Mouse (Mus musculus) heart, postnatal 0 days (tissue): ENCODE measurements at regions not wholly inside any gene's neighbourhood (a gene's known extent, or its start where the extent isn't known, plus 50 kb on each side); places are given as distances from the start of the nearest gene placed in this dataset.

Experiments used
- ATAC-seq: fragments of 200-750 bp; cut with Nextera tagmentation; 2 replicates; pipeline ENCODE4 v1.8.0; 2017; ENCODE audit warnings: low read depth, moderate number of reproducible peaks, moderate library complexity; ENCODE audit not compliant: insufficient read depth
- DNase-seq: peaks from one replicate; pipeline ENCODE4 v3.0.0-alpha.2; 2016; ENCODE audit warnings: low spot score
- H3K27ac ChIP-seq: fragments of 300-500 bp; sonication (generic); 2 replicates; pipeline ENCODE4 v1.5.1; 2014; ENCODE audit warnings: low read depth, mild to moderate bottlenecking
- H3K27me3 ChIP-seq: fragments of 300-500 bp; sonication (generic); 2 replicates; pipeline ENCODE4 v1.6.1; 2014; ENCODE audit warnings: low read length, mixed read lengths; ENCODE audit not compliant: control insufficient read depth, insufficient read depth
- H3K36me3 ChIP-seq: fragments of 300-500 bp; sonication (generic); replicated peaks from 2 replicates; pipeline ENCODE4 v1.6.1; 2014; ENCODE audit warnings: low read length, mixed read lengths; ENCODE audit not compliant: control insufficient read depth, insufficient read depth
- H3K4me1 ChIP-seq: fragments of 300-500 bp; sonication (generic); 2 replicates; pipeline ENCODE4 v1.6.1; 2014; ENCODE audit warnings: antibody characterized with exemption; ENCODE audit not compliant: control insufficient read depth, insufficient read depth
- H3K4me2 ChIP-seq: fragments of 300-500 bp; sonication (generic); 2 replicates; pipeline ENCODE4 v1.6.1; 2014; ENCODE audit warnings: low read depth, mild to moderate bottlenecking, low read length, moderate library complexity
- H3K4me3 ChIP-seq: fragments of 300-500 bp; sonication (generic); 2 replicates; pipeline ENCODE4 v1.5.1; 2014; ENCODE audit warnings: low read depth, low read length
- H3K9ac ChIP-seq: fragments of 300-500 bp; sonication (generic); replicated peaks from 2 replicates; pipeline ENCODE4 v1.6.1; 2014; ENCODE audit warnings: low read depth, low read length, mixed read lengths
- H3K9me3 ChIP-seq: fragments of 300-500 bp; sonication (generic); replicated peaks from 2 replicates; pipeline ENCODE4 v1.6.1; 2016; ENCODE audit warnings: low read length; ENCODE audit not compliant: control insufficient read depth
- CTCF ChIP-seq: IDR thresholded peaks from 2 replicates; pipeline ENCODE4 v1.5.1; 2016; ENCODE audit warnings: antibody characterized with exemption, control low read depth, low read depth
- EP300 ChIP-seq: IDR thresholded peaks from 2 replicates; pipeline ENCODE4 v1.6.1; 2016; ENCODE audit warnings: antibody characterized with exemption, low read depth
- WGBS: fragments of 180-500 bp; shearing (Covaris S2); extraction: QIAGEN DNeasy Blood & Tissue Kit; methylation state at CpG from one replicate; pipeline ENCODE4 v1.1.7; 2014; 5-methylcytosine and 5-hydroxymethylcytosine counted together

- H3K27me3 ChIP-seq: 0 out of 2 replicates have a peak, but pooled peaks cover 4% of the 10 kb centered on the region
- peak overlapping the region; percentile 53 for H3K4me2 ChIP-seq
- peak; percentile 49 for ATAC-seq
- no peaks in the 10 kb centered on the region for H3K9me3 ChIP-seq
- TF ChIP-seq CTCF: no peak
- no peak for TF ChIP-seq EP300
- H3K27ac ChIP-seq: peak overlapping the region; percentile 34
- peak; percentile 33 for DNase-seq
- no peak overlapping the region for H3K4me3 ChIP-seq
- peaks cover 8% of the 10 kb centered on the region; the same call in 1 of the 2 replicates for H3K4me1 ChIP-seq
- no peaks in the 10 kb centered on the region for H3K36me3 ChIP-seq
- 7% methylated on average over 23 of the region's 25 CpGs for WGBS
- H3K9ac ChIP-seq: no peak overlapping the region
These were observed 176.3 kb downstream of the 3100002H09Rik start for GRCm38 (mm10) chr4:124434059-124435039.

- 0 out of 2 replicates have a peak, but pooled peaks cover 2% of the 10 kb centered on the region for H3K27me3 ChIP-seq
- H3K4me1 ChIP-seq: peaks cover 8% of the 10 kb centered on the region; the same call in 1 of the 2 replicates
- ATAC-seq (no peak), DNase-seq (no peak)
- TF ChIP-seq EP300 (no peak), CTCF (no peak)
- no peak overlapping the region for H3K9ac ChIP-seq
- 78% methylated on average over 9 of the region's 9 CpGs for WGBS
- H3K27ac ChIP-seq: no peak overlapping the region
- no peak overlapping the region for H3K4me3 ChIP-seq
- no peaks in the 10 kb centered on the region for H3K36me3 ChIP-seq
- no peak overlapping the region for H3K4me2 ChIP-seq
- no peaks in the 10 kb centered on the region for H3K9me3 ChIP-seq
These were observed 177.1 kb downstream of the 3100002H09Rik start for GRCm38 (mm10) chr4:124433506-124433905.

GRCm38 (mm10) chr4:124431193-124431592 lies 179.4 kb downstream of the 3100002H09Rik start:
- no peak overlapping the region for H3K9ac ChIP-seq
- no peak for TF ChIP-seq CTCF
- no peak for TF ChIP-seq EP300
- ATAC-seq (no peak), DNase-seq (no peak)
- H3K27ac ChIP-seq: no peak overlapping the region
- H3K4me1 ChIP-seq: peaks cover 8% of the 10 kb centered on the region; the same call in 1 of the 2 replicates
- H3K27me3 ChIP-seq: 0 out of 2 replicates have a peak, but pooled peaks cover 2% of the 10 kb centered on the region
- no peak overlapping the region for H3K4me3 ChIP-seq
- no peaks in the 10 kb centered on the region for H3K36me3 ChIP-seq
- no peaks in the 10 kb centered on the region for H3K9me3 ChIP-seq
- no peak overlapping the region for H3K4me2 ChIP-seq
- WGBS: 67% methylated on average over 16 of the region's 16 CpGs

- no peak overlapping the region for H3K4me2 ChIP-seq
- H3K36me3 ChIP-seq: no peaks in the 10 kb centered on the region
- H3K4me1 ChIP-seq: no peaks in the 10 kb centered on the region
- no peak overlapping the region for H3K9ac ChIP-seq
- H3K9me3 ChIP-seq: no peaks in the 10 kb centered on the region
- no peak overlapping the region for H3K27ac ChIP-seq
- DNase-seq: no peak
- ATAC-seq: no peak
- TF ChIP-seq CTCF (no peak), EP300 (no peak)
- H3K27me3 ChIP-seq: 0 out of 2 replicates have a peak, but pooled peaks cover 2% of the 10 kb centered on the region
- 80% methylated on average over 4 of the region's 4 CpGs for WGBS
- H3K4me3 ChIP-seq: no peak overlapping the region
These were observed 181.8 kb downstream of the 3100002H09Rik start for GRCm38 (mm10) chr4:124428844-124429243.

- H3K36me3 ChIP-seq: no peaks in the 10 kb centered on the region
- no peak overlapping the region for H3K4me3 ChIP-seq
- H3K4me2 ChIP-seq: no peak overlapping the region
- no peaks in the 10 kb centered on the region for H3K4me1 ChIP-seq
- TF ChIP-seq CTCF (no peak), EP300 (no peak)
- no peak for ATAC-seq
- no peak for DNase-seq
- H3K27ac ChIP-seq: no peak overlapping the region
- WGBS: 85% methylated on average over 6 of the region's 6 CpGs
- no peaks in the 10 kb centered on the region for H3K9me3 ChIP-seq
- H3K9ac ChIP-seq: no peak overlapping the region
- H3K27me3 ChIP-seq: no peaks in the 10 kb centered on the region
These were observed 188.2 kb downstream of the 3100002H09Rik start for GRCm38 (mm10) chr4:124422406-124422805.
